Mouse (Mus musculus) heart, embryonic 13.5 days (tissue): ENCODE data around the gene Caskin1. TPM values are rescaled to one million over a fixed set of nuclear protein-coding genes. Genes with fewer than 3 reads are reported as not detected.

Experiments
- ATAC-seq: fragments of 200-750 bp; cut with Nextera tagmentation; 2 replicates; pipeline ENCODE4 v1.8.0; 2017; ENCODE audit warnings: moderate TSS enrichment; ENCODE audit not compliant: insufficient number of reproducible peaks, low FRiP score, low TSS enrichment; ENCODE audit errors: extremely low read depth
- H3K27ac ChIP-seq: fragments of 300-500 bp; sonication (generic); replicated peaks from 2 replicates; pipeline ENCODE4 v1.5.1; 2015; ENCODE audit warnings: moderate library complexity, mild to moderate bottlenecking, inconsistent platforms
- H3K27me3 ChIP-seq: fragments of 300-500 bp; sonication (generic); replicated peaks from 2 replicates; pipeline ENCODE4 v1.6.1; 2015; ENCODE audit warnings: mild to moderate bottlenecking, inconsistent platforms
- H3K36me3 ChIP-seq: fragments of 300-500 bp; sonication (generic); 2 replicates; pipeline ENCODE4 v1.6.1; 2015; ENCODE audit warnings: mild to moderate bottlenecking, inconsistent platforms
- H3K4me1 ChIP-seq: fragments of 300-500 bp; sonication (generic); 2 replicates; pipeline ENCODE4 v1.6.1; 2015; ENCODE audit warnings: inconsistent platforms
- H3K4me2 ChIP-seq: fragments of 300-500 bp; sonication (generic); 2 replicates; pipeline ENCODE4 v1.6.1; 2015; ENCODE audit warnings: inconsistent platforms, mild to moderate bottlenecking, moderate library complexity
- H3K4me3 ChIP-seq: fragments of 300-500 bp; sonication (generic); 2 replicates; pipeline ENCODE4 v1.5.1; 2015; ENCODE audit warnings: moderate library complexity, mild to moderate bottlenecking, inconsistent platforms
- H3K9ac ChIP-seq: fragments of 300-500 bp; sonication (generic); 2 replicates; pipeline ENCODE4 v1.6.1; 2015; ENCODE audit warnings: inconsistent platforms, mild to moderate bottlenecking, moderate library complexity
- H3K9me3 ChIP-seq: fragments of 300-500 bp; sonication (generic); 2 replicates; pipeline ENCODE4 v1.6.1; 2016; ENCODE audit warnings: inconsistent platforms
- WGBS: fragments of 180-500 bp; shearing (Covaris S2); methylation state at CpG from one replicate; pipeline ENCODE4 v1.1.7; 2015; ENCODE audit warnings: mixed read lengths; 5-methylcytosine and 5-hydroxymethylcytosine counted together
- polyA plus RNA-seq: library from polyadenylated mRNA; unstranded; fragments of >200 nt; fragmentation: Nextera tagmentation; extraction: Ambion mirVana; gene quantifications from 2 replicates; pipeline ENCODE4 v1.2.1, GENCODE M21; 2015

Gene Caskin1
- polyA plus RNA-seq, 1 experiment from 2014 or later = 0.55 TPM

DNA sequence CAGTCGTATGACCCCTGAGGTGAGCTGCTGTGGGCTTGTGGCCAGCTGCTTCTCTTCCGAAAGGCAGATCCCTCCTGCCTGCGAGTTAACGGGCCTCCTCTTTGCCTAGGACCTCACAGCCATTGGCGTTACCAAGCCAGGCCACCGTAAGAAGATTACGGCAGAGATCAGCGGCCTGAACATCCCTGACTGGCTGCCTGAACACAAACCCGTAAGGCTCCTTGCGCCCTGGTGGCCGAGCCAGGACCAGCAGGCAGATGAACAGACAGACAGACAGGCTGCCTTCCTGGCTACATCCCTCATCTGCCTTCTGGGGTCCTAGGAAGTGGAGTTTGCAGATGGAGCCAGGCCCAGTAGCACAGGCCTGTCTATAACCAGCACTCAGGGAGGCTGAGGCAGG, 13.8 kb downstream of the Caskin1 start:
- no peak overlapping the region for H3K4me3 ChIP-seq
- H3K27me3 ChIP-seq = peaks cover 57% of the 10 kb centered on the region
- WGBS = 33% methylated on average over 11 of the region's 11 CpGs
- H3K9me3 ChIP-seq = no peaks in the 10 kb centered on the region
- H3K27ac ChIP-seq = no peak overlapping the region
- H3K4me1 ChIP-seq = peaks cover 12% of the 10 kb centered on the region
- H3K9ac ChIP-seq = no peak overlapping the region
- H3K36me3 ChIP-seq = no peaks in the 10 kb centered on the region
- no peak overlapping the region for H3K4me2 ChIP-seq
- ATAC-seq = no peak

DNA sequence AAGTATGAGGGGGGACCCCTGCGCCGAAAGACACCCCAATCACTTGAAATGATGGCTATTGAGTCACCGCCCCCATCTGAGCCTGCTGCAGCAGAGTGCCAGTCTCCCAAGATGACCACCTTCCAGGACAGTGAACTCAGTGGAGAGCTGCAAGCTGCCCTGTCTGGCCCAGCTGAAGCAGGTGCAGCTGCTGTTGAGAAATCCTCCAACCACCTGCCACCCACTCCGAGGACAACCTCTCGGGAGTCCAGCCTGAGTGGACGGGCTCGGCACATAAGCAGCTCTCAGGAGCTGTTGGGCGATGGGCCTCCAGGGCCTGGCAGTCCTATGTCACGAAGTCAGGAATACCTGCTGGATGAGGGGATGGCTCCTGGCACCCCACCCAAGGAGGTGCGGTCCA, 15.7 kb downstream of the Caskin1 start:
- WGBS = 86% methylated on average over 10 of the region's 10 CpGs

GRCm38 (mm10) chr17:24505286-24505955, 17.0 kb downstream of the Caskin1 start:
- Histone ChIP-seq H3K9me3 (no peaks in the 10 kb centered on the region), H3K4me1 (peaks cover 14% of the 10 kb centered on the region), H3K9ac (no peak overlapping the region), H3K4me3 (no peak overlapping the region), H3K36me3 (peaks cover 28% of the 10 kb centered on the region), H3K27me3 (peaks cover 63% of the 10 kb centered on the region), H3K4me2 (no peak overlapping the region), H3K27ac (no peak overlapping the region)
- no peak for ATAC-seq
- 88% methylated on average over 30 of the region's 30 CpGs for WGBS

More for the DNA sequence above, 15.7 kb downstream of the Caskin1 start:
- Histone ChIP-seq H3K4me3 (no peak overlapping the region), H3K9ac (no peak overlapping the region), H3K27ac (no peak overlapping the region), H3K36me3 (peaks cover 15% of the 10 kb centered on the region), H3K27me3 (peaks cover 63% of the 10 kb centered on the region), H3K9me3 (no peaks in the 10 kb centered on the region), H3K4me1 (peaks cover 14% of the 10 kb centered on the region), H3K4me2 (no peak overlapping the region)
- no peak for ATAC-seq

DNA sequence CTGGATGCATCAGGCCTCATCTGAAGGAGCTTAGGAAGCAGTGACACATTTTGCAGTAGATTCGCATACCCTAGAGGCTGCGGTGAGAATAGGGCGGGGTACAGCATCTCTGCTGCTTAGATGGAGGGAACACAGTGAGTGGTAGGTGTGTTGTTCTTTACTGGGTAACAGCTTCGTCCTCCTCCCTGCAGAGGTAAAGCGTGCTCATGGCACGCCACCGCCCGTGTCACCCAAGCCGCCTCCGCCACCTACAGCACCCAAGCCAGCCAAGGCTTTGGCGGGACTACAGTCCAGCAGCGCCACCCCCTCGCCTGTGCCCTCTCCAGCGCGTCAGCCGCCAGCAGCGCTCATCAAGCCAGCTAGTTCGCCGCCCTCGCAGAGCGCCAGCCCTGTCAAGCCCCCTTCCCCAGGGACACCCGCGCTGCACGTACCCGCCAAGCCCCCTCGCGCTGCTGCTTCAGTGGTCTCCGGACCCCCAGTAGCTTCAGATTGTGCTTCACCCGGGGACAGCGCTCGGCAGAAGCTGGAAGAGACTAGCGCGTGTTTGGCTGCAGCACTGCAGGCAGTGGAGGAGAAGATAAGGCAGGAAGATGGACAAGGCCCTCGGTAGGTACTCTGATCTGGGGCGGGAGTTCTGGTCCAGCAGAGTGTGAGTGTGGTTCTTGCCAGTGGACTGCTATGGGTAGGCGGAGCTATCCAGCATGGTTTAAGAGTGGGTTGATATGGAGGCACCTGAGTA, 18.1 kb downstream of the Caskin1 start:
- Histone ChIP-seq H3K9me3 (no peaks in the 10 kb centered on the region), H3K4me1 (peaks cover 14% of the 10 kb centered on the region), H3K4me3 (peak overlapping the region; percentile 44), H3K27ac (no peak overlapping the region), H3K36me3 (peaks cover 39% of the 10 kb centered on the region), H3K9ac (peak overlapping the region; percentile 75), H3K4me2 (peak overlapping the region; percentile 75), H3K27me3 (peaks cover 57% of the 10 kb centered on the region)
- no peak; the same call in 1 of the 2 replicates for ATAC-seq
- 18% methylated on average over 36 of the region's 36 CpGs for WGBS

GRCm38 (mm10) chr17:24507129-24507664, 18.8 kb downstream of the Caskin1 start:
- peaks cover 14% of the 10 kb centered on the region for H3K4me1 ChIP-seq
- 0 out of 2 replicates have a peak, but pooled peaks have one; percentile 1 for ATAC-seq
- no peak overlapping the region; the same call in 1 of the 2 replicates for H3K4me3 ChIP-seq
- peaks cover 46% of the 10 kb centered on the region for H3K36me3 ChIP-seq
- peak overlapping the region; percentile 75 for H3K4me2 ChIP-seq
- 0 out of 2 replicates have a peak overlapping the region, but pooled peaks have one; percentile 3 for H3K9ac ChIP-seq
- H3K27ac ChIP-seq = no peak overlapping the region
- 44% methylated on average over 19 of the region's 19 CpGs for WGBS
- H3K27me3 ChIP-seq = peaks cover 51% of the 10 kb centered on the region
- no peaks in the 10 kb centered on the region for H3K9me3 ChIP-seq

DNA sequence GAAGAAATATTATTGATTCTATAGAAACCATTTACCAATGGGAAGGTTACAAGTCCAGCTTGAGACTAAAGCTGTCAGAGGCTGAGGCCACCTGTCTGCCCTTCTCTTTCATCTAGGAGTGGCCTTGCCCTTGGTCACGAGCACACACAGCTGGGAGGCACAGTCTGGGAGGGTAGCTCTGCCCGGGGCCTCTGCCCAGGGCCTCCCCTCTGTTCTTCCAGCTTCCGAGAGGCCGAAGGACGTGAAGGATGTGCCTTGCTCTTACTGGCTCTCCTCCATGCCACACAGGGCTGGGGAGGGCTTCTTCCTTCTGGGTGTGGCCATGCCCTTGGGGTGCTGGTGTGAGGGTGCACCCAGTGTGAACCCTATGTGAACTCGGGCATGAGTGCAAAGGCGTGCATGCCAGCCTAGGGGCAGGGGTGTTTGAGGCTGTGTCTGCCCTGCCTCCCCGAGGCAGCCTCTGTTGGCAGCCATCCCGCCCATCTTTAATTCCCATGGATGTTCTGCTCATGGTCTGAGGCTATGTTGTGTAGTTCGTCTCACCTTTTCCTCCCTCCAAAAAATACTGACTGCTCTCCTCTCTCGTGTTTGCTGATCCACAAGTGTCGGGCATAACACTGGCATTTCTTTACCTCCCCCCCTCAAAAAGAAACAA, 19.5 kb downstream of the Caskin1 start:
- Histone ChIP-seq H3K9ac (no peak overlapping the region), H3K4me2 (no peak overlapping the region), H3K4me3 (no peak overlapping the region), H3K27ac (no peak overlapping the region), H3K4me1 (peaks cover 14% of the 10 kb centered on the region), H3K27me3 (peaks cover 44% of the 10 kb centered on the region), H3K9me3 (no peaks in the 10 kb centered on the region), H3K36me3 (peaks cover 51% of the 10 kb centered on the region)
- no peak for ATAC-seq
- WGBS = 83% methylated on average over 12 of the region's 12 CpGs

GRCm38 (mm10) chr17:24513609-24514008, 25.2 kb downstream of the Caskin1 start:
- no peak for ATAC-seq
- Histone ChIP-seq H3K27me3 (no peaks in the 10 kb centered on the region), H3K36me3 (peaks cover 94% of the 10 kb centered on the region), H3K4me3 (0 out of 2 replicates have a peak overlapping the region, but pooled peaks have one; percentile 10), H3K27ac (no peak overlapping the region), H3K9ac (no peak overlapping the region), H3K9me3 (no peaks in the 10 kb centered on the region), H3K4me1 (no peaks in the 10 kb centered on the region), H3K4me2 (peak overlapping the region; percentile 36; the same call in 1 of the 2 replicates)
- 55% methylated on average over 5 of the region's 5 CpGs for WGBS

DNA sequence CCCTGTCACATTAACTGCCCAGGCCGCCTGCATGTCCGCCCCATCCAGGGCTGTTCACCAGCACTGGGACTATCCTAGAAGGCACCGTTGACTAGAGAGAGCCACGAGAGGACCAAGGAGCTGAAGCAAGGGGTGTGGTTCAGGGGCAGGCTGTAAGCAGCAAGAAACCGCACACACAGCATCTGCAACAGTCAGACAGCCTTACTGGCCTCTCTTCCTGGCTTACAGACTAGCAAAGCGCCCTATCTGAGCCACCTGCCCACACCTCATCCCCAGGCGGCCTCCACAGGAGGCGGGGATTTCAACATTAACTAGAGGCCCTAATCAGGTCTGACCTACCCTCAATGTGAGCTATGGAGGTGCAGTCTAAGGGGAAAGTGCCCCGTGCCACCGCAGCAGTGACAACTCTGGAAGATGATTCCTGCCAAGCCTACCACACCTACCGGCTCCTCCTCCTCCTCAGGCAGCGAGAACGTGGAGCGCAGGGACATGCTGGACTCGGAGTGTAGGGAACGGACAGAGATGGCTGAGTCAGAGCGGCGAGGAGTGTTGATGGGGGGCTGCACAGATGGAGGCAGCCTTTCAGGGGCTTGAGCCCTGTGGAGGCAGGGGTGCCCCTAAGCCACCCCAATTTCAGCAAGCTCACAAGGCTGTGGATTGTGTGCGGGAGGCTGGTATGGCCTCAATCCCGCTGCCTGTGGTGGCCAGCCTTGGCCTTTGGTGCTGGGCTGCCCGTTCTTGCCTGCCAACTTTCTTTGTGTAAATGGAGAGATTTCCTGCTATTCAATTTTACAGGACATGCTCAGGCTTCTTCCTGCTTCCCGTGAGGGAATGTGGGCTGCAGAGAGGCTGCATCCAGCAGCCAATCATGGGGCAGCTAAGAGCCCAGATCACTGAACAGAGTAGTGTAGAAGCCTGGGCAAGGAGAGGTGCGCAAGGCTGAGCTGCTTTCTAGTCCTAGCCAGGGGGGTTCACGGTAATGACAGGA, 26.2 kb downstream of the Caskin1 start:
- H3K4me1 ChIP-seq = no peaks in the 10 kb centered on the region
- H3K9ac ChIP-seq = peak overlapping the region; percentile 56; the same call in 1 of the 2 replicates
- 0 out of 2 replicates have a peak overlapping the region, but pooled peaks have one; percentile 10 for H3K4me3 ChIP-seq
- H3K27ac ChIP-seq = peak overlapping the region; percentile 86
- WGBS = 82% methylated on average over 24 of the region's 24 CpGs
- peaks cover 92% of the 10 kb centered on the region for H3K36me3 ChIP-seq
- H3K9me3 ChIP-seq = no peaks in the 10 kb centered on the region
- H3K4me2 ChIP-seq = peak overlapping the region; percentile 36
- H3K27me3 ChIP-seq = no peaks in the 10 kb centered on the region
- no peak for ATAC-seq

- Histone ChIP-seq H3K4me1 (peaks cover 14% of the 10 kb centered on the region), H3K9ac (no peak overlapping the region), H3K27ac (no peak overlapping the region), H3K36me3 (peaks cover 53% of the 10 kb centered on the region), H3K4me2 (no peak overlapping the region), H3K4me3 (no peak overlapping the region), H3K27me3 (no peaks in the 10 kb centered on the region), H3K9me3 (no peaks in the 10 kb centered on the region)
- 82% methylated on average over 4 of the region's 4 CpGs for WGBS
- ATAC-seq = no peak
Observed at GRCm38 (mm10) chr17:24520450-24520849, 32.0 kb downstream of the Caskin1 start.

- Histone ChIP-seq H3K27me3 (no peaks in the 10 kb centered on the region), H3K4me1 (peaks cover 43% of the 10 kb centered on the region), H3K4me2 (peak overlapping the region; percentile 5; the same call in 1 of the 2 replicates), H3K4me3 (no peak overlapping the region), H3K27ac (peak overlapping the region; percentile 41), H3K36me3 (peaks cover 28% of the 10 kb centered on the region), H3K9ac (peak overlapping the region; percentile 51), H3K9me3 (no peaks in the 10 kb centered on the region)
- 48% methylated on average over 2 of the region's 2 CpGs for WGBS
- ATAC-seq = no peak
Observed at GRCm38 (mm10) chr17:24524734-24525133, 36.3 kb downstream of the Caskin1 start.
